Mouse (Mus musculus): ENCODE results near the gene Bphl. TPM values are rescaled to one million over a fixed set of nuclear protein-coding genes. Genes with fewer than 3 reads are reported as not detected.

Gene Bphl
- polyA plus RNA-seq (2015; fragmentation: Nextera tagmentation; extraction: Ambion mirVana) = 36.6 and 41.4 TPM in 2 replicates

DNA sequence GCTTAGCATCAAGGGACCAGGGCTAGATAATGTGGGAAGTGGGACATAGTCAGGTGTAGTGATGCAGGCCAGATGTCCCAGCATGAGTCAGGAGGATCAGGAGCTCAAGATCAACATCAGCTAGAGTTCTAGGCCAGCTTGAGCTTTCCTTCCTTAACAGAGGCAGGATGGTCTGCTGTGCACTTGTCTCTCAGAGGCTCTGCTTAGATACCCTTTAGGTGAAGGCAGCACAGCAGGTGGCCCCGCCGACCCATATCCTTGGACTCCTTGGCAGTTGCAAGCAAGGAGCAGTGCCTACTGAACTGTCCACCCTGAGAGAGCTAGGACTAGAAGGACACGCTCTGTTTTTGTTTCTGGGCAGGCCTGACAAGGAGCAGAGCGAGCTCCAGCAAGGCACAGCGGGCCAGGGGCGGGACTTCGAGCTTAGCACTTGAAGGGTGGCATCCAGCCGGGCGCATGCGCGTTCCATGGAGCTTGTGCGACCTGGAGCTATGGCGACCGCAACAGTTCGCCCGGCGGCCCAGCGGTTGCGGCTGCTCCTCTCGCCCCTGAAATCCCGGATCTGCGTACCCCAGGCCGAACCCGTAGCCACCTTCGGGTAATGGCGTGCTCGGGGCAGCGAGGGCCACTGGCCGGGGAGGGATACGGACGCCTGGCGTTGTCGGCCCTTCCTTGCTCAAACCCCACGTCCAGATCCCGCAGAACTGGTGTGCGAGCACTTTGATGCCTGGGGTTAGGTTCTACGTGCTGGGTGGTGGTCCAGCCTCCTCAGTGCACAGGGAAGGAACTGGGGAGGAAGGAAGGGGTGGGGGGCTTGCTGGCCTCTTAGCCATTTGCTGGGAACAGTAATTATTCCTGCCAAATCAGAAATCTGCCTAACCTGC lies at the start of gene Bphl:
TSS of gene Bphl (plus strand) at position 426 of the 884 bp plus-strand sequence.
- Histone ChIP-seq H3K27ac (replicated peaks) (peak within 1 kb of the TSS; percentile 93), H3K27me3 (no peaks in the 10 kb centered on the region), H3K4me1 (replicated peaks) (peaks cover 24% of the 10 kb centered on the region), H3K9me3 (no peaks in the 10 kb centered on the region), H3K9ac (peak within 1 kb of the TSS; percentile 95), H3K4me3 (peak within 1 kb of the TSS; percentile 88), H3K4me2 (peak within 1 kb of the TSS; percentile 83), H3K36me3 (peaks cover 21% of the 10 kb centered on the region)
- under 1% methylated on average over 37 of the region's 37 CpGs for WGBS
- peak; percentile 97 for ATAC-seq (ENCODE audit: low FRiP score, low read depth)

DNA sequence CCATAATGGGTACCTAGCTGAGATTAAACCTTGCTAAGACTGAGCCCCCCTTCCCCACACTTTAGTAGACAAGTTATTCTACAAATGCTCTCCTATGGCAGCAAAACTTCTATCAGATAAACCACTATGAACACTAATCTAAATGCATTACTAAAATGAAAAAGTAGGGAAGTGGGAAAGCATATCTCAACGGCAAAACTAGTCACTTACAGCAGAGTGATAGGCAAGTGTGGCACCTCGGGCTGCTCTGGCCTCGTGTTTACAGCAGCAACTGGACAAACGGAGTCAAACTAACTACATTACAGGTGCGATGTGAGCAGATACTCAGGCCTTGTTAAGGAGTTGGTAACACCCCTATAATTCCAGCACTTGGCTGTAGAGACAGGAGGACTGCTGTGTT lies 47.8 kb upstream of the Bphl start:
- ATAC-seq (ENCODE audit: low FRiP score, low read depth) = no peak
- Histone ChIP-seq H3K4me2 (no peak overlapping the region), H3K9ac (no peak overlapping the region), H3K27me3 (no peaks in the 10 kb centered on the region), H3K4me3 (no peak overlapping the region), H3K27ac (replicated peaks) (no peak overlapping the region), H3K36me3 (peaks cover 10% of the 10 kb centered on the region; the same call in 1 of the 2 replicates), H3K9me3 (no peaks in the 10 kb centered on the region), H3K4me1 (replicated peaks) (no peaks in the 10 kb centered on the region)
- WGBS = 85% methylated on average over 5 of the region's 5 CpGs

DNA sequence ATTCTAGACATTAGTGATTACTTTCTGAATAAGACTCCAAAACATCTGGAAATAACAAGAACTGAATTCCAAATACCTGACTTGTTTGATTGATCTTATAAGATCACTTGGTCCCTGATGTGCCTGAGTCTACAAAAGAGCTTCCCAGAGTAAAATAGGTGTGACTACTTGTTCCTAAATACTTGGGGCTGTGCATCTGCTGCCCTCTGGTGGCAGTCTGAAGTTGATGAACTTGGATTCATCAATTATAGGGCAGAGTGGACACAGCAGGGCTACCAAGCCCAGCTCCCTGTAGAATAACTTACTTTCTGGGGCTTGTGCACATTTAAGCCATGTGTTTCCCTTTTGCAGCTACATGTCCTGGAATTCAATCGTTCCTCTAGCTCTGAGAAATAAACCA lies 42.2 kb upstream of the Bphl start:
- ATAC-seq (ENCODE audit: low FRiP score, low read depth) = no peak
- WGBS = 19% methylated on average over 1 of the region's 1 CpGs
- H3K36me3 ChIP-seq = peaks cover 6% of the 10 kb centered on the region; the same call in 1 of the 2 replicates
- H3K27ac ChIP-seq (replicated peaks) = no peak overlapping the region
- H3K9me3 ChIP-seq = no peaks in the 10 kb centered on the region
- no peak overlapping the region for H3K4me3 ChIP-seq
- no peaks in the 10 kb centered on the region for H3K27me3 ChIP-seq
- no peaks in the 10 kb centered on the region for H3K4me1 ChIP-seq (replicated peaks)
- H3K4me2 ChIP-seq = no peak overlapping the region
- no peak overlapping the region for H3K9ac ChIP-seq

DNA sequence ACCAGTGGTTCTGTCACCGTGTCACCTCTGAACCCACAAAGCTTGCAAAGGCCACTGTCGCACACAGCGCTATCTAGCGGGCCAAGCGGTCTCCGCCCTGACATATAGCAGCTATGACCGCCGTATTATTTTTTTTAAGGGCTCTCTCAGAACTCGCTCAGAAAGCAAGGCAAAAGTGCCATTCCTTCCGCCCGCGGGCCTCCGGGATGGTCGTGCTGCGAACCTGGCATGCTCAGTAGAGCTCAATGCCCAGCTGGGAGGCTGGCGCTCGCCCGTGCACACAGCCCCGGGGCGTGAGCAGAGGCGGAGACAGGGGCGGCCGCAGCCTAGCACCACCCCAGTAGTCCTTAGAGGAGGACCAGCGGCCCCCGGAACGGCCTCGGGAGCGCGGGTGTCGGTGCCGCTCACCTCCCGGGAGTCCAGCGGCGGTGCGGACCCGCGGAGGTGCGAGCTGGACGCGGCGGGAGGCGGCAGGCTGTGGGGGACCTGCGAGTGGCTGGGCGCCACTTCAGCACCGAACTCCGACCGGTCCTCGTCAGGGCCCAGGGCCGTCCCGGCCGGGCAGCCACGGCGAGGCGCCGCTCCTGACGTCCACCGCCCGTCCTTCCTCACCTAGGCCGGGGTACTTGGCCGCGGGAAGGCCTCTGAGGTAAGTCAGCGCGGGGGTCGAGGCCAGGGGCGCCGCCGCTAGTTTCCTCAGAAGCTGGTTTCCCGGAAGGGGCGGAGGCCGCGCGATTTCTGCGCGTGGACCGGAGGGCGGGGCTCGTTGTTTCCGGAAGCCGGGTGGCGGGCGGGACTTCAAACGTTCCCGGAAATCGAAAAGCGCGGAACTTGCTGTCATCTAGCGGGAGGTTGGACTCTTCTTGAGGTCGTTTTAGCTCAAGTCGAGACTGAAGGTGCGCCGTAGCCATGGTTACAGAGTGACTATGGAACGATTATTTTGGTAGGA lies 35.1 kb upstream of the Bphl start, which contains the start of the genes Ripk1 and Serpinb6a:
TSS of gene Ripk1 (plus strand) at position 306 of the 949 bp plus-strand sequence.
TSS of gene Serpinb6a (minus strand) at position 737 of the 949 bp plus-strand sequence.
- H3K4me3 ChIP-seq = peak within 1 kb of the TSS; percentile 86
- ATAC-seq (ENCODE audit: low FRiP score, low read depth) = peak; percentile 98
- H3K36me3 ChIP-seq = no peaks in the 10 kb centered on the region
- H3K4me1 ChIP-seq (replicated peaks) = peaks cover 14% of the 10 kb centered on the region
- H3K27me3 ChIP-seq = no peaks in the 10 kb centered on the region
- peak within 1 kb of the TSS; percentile 88 for H3K9ac ChIP-seq
- H3K9me3 ChIP-seq = no peaks in the 10 kb centered on the region
- peak within 1 kb of the TSS; percentile 80 for H3K4me2 ChIP-seq
- peak within 1 kb of the TSS; percentile 91 for H3K27ac ChIP-seq (replicated peaks)
- WGBS = under 1% methylated on average over 89 of the region's 92 CpGs

DNA sequence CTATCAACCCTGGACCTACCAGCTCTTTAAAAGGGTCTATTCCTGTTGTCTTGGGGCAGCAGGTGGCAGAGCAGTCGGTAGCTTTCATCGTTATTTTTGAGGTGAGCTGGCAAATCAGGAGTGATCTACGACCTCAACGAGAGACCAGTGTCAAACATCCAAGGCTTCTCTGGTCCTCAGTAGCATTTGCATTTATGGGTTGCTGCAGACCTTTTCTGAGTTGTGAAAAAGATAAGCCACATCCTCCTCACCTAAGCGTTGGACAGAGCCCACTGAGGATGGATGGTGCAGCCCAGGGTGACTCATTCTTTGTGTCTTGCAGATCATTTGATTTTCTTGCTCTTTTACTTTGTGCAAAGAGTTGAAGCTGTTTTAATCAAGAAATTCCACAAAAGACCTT lies 34.3 kb upstream of the Bphl start:
- H3K9ac ChIP-seq = peak overlapping the region; percentile 88

DNA sequence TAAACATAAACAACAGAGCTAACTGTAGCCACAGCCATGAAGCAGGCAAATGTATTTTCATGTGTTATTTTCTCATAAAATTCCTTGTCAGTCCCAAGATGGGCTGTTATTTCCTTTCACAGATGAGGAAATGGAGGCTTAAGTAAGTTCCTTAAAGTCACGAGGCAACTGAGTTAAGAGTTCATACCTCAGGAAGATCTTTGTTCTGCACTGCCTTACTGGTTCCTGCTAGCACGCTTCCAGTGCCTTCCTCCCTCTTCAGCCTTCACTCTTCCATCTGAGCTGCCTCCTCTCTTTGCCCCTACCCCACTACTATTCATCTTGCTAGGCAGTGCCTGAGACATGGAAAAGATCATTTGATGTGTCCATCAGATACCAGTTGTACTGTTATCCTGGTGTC lies 30.2 kb upstream of the Bphl start:
- no peak for ATAC-seq (ENCODE audit: low FRiP score, low read depth)
- Histone ChIP-seq H3K4me2 (no peak overlapping the region), H3K36me3 (peaks cover 11% of the 10 kb centered on the region; the same call in 1 of the 2 replicates), H3K9me3 (no peaks in the 10 kb centered on the region), H3K4me3 (no peak overlapping the region), H3K27me3 (no peaks in the 10 kb centered on the region), H3K4me1 (replicated peaks) (peaks cover 6% of the 10 kb centered on the region), H3K9ac (no peak overlapping the region), H3K27ac (replicated peaks) (no peak overlapping the region)
- WGBS = 81% methylated on average over 2 of the region's 2 CpGs

More for the DNA sequence above, 34.3 kb upstream of the Bphl start:
- H3K27ac ChIP-seq (replicated peaks) = peak overlapping the region; percentile 91
- no peaks in the 10 kb centered on the region for H3K9me3 ChIP-seq
- H3K4me2 ChIP-seq = peak overlapping the region; percentile 80
- no peaks in the 10 kb centered on the region for H3K27me3 ChIP-seq
- no peaks in the 10 kb centered on the region for H3K36me3 ChIP-seq
- WGBS = 8% methylated on average over 5 of the region's 5 CpGs
- H3K4me1 ChIP-seq (replicated peaks) = peaks cover 14% of the 10 kb centered on the region
- peak overlapping the region; percentile 86 for H3K4me3 ChIP-seq
- no peak for ATAC-seq (ENCODE audit: low FRiP score, low read depth)

DNA sequence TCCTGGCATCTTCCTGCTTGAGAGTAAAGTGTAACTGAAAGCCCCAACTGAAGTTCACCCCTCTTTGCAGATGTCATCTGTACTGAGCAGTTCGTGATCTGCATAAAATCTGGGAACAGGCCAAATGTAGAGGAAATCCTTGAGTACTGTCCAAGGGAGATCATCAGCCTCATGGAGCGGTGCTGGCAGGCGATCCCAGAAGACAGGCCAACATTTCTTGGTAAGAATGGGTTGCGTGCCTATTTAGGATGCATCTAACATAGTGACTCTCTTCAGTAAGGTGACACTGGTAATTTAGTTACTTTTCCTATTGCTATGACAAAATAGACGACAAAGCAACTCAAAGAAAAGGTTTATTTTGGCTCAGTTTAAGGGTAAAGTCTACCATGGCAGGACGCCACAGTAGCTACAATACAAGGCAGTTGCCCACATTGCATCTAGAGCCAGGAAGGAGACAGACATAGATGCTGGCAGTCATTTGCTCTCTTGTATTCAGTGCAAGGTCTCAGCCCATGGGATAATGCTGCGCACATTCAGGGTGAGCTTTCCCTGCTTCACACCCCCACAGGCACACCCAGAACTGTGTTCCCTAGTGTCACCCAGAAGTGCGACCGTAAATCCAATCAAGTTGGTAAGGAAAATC lies 20.3 kb upstream of the Bphl start:
- Histone ChIP-seq H3K27ac (replicated peaks) (no peak overlapping the region), H3K4me1 (replicated peaks) (no peaks in the 10 kb centered on the region), H3K27me3 (no peaks in the 10 kb centered on the region), H3K4me3 (no peak overlapping the region), H3K4me2 (no peak overlapping the region), H3K9me3 (no peaks in the 10 kb centered on the region), H3K9ac (no peak overlapping the region), H3K36me3 (peaks cover 62% of the 10 kb centered on the region)
- 86% methylated on average over 9 of the region's 9 CpGs for WGBS
- ATAC-seq (ENCODE audit: low FRiP score, low read depth) = peak; percentile 89

DNA sequence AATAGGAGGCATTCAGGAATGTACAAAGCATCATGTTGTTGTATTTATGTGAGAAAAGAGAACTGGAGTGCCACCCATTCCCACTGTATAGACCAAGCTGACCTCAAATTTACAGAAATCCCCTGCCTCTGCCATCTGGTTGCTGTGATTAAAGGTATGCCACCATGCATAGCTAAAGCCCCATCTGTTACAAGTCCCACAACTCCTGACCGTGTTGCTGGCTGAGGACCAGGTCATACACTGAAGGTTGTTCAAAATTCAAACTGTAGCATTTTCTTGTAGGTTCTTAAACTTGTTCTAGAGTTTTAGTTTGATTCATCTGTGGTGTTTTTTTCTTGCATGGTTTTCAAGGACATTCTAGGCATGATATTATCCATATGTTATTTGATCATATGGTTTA lies 18.9 kb upstream of the Bphl start:
- H3K27ac ChIP-seq (replicated peaks) = no peak overlapping the region
- no peak overlapping the region for H3K9ac ChIP-seq
- peaks cover 66% of the 10 kb centered on the region for H3K36me3 ChIP-seq
- no peak overlapping the region for H3K4me2 ChIP-seq
- no peak for ATAC-seq (ENCODE audit: low FRiP score, low read depth)
- H3K4me1 ChIP-seq (replicated peaks) = no peaks in the 10 kb centered on the region
- H3K4me3 ChIP-seq = no peak overlapping the region
- no peaks in the 10 kb centered on the region for H3K9me3 ChIP-seq
- H3K27me3 ChIP-seq = no peaks in the 10 kb centered on the region
- 81% methylated on average over 1 of the region's 1 CpGs for WGBS

DNA sequence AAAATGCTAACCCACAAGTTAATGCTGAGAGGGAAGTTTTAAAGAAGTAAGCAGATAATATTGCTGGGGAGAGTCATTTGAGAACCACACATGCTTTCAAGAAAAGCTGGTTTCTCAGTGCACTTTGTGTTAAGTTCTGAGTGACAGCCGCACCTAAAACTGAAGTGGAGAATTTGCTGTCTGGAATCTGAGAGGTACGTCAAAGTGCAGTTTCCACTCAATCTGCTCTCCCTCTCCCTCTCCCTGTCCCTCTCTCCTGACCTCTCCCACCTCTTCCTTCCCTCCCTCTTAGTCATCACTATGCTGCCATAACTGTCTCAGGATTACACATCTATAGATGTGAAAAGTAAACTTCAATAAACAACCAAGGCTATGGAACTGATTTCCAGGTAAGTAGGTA lies 15.4 kb upstream of the Bphl start:
- Histone ChIP-seq H3K36me3 (peaks cover 44% of the 10 kb centered on the region), H3K9ac (no peak overlapping the region), H3K4me2 (no peak overlapping the region), H3K4me1 (replicated peaks) (no peaks in the 10 kb centered on the region), H3K4me3 (no peak overlapping the region), H3K9me3 (no peaks in the 10 kb centered on the region), H3K27ac (replicated peaks) (no peak overlapping the region), H3K27me3 (no peaks in the 10 kb centered on the region)
- no peak for ATAC-seq (ENCODE audit: low FRiP score, low read depth)
- WGBS = 86% methylated on average over 2 of the region's 2 CpGs

DNA sequence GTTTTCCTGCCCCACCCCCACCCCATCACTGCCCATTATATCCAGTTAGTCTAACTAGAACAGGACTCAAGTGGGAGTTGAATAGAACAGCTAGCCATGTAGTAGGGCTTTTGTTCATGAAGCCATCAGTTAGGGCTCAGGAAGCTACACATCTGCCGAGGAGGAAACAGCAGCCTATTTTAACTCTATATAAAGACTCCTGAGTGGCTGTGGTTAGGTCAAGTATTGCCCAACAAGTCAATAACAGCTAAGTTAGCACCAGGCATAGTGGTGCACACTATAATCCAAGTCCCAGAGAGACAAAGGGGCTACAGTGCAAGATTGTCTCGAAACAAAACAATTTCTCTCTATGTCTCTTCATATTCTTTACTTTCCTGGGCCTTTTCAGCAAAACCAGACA lies 5.4 kb upstream of the Bphl start:
- Histone ChIP-seq H3K9me3 (no peaks in the 10 kb centered on the region), H3K36me3 (peaks cover 48% of the 10 kb centered on the region), H3K9ac (no peak overlapping the region), H3K27ac (replicated peaks) (no peak overlapping the region), H3K27me3 (no peaks in the 10 kb centered on the region), H3K4me3 (no peak overlapping the region), H3K4me1 (replicated peaks) (peaks cover 6% of the 10 kb centered on the region), H3K4me2 (no peak overlapping the region)
- 71% methylated on average over 2 of the region's 2 CpGs for WGBS
- ATAC-seq (ENCODE audit: low FRiP score, low read depth) = no peak

DNA sequence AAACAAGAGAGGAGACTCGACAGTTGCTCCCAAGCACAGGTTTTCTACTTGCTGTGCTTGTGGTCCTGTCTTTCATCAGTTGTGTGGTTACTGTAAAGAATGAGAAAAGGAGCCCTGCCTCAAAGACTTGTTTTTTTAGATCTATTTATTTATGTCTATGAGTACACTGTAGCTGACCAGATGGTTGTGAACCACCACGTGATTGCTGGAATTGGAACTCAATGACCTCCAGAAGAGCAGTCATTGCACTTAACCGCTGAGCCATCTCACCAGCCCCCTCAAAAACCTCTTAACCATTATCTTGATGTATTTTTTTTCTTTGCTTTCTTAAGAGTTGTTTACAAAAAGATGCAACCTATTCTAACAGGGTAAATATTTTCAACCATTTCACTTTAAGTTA lies 2.0 kb upstream of the Bphl start:
- no peak overlapping the region for H3K27ac ChIP-seq (replicated peaks)

More for the DNA sequence above, 2.0 kb upstream of the Bphl start:
- Histone ChIP-seq H3K36me3 (peaks cover 28% of the 10 kb centered on the region), H3K27me3 (no peaks in the 10 kb centered on the region), H3K4me3 (no peak overlapping the region), H3K9me3 (no peaks in the 10 kb centered on the region), H3K4me1 (replicated peaks) (peaks cover 24% of the 10 kb centered on the region), H3K9ac (no peak overlapping the region), H3K4me2 (no peak overlapping the region)
- WGBS = 94% methylated on average over 3 of the region's 3 CpGs
- no peak for ATAC-seq (ENCODE audit: low FRiP score, low read depth)

Measured in hindbrain, embryonic 15.5 days (tissue).